Mouse (Mus musculus): ENCODE measurements around the gene Mfge8.

Mfge8 gene

GRCm38 (mm10) chr7:79130385-79130784 is 18.5 kb downstream of the Mfge8 start:
- DNase-seq (ENCODE audit: extremely low spot score) = no peak

DNA sequence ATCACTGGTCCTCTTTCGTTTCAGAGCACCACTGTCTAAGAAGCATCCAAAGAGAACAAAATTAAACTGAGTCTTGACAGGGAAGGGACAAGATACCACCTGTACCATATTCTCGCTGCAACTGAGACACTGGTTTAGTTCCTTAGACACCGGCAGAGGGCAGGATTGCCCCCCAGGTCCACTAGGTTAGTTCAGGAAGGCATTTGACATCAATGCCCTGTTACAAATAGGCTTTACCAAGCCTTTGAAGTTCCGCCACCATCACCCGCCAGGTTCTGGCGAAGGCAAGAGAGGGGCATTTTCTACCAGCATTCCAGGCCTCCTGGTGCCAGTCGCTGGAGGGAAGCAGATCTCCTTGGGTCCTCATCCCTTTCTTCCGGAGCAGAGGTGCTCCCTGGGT is 19.0 kb downstream of the Mfge8 start:
- peak; percentile 42 for DNase-seq (ENCODE audit: extremely low spot score)

- DNase-seq (ENCODE audit: extremely low spot score) = no peak
Measured at GRCm38 (mm10) chr7:79123465-79123864, 25.4 kb downstream of the Mfge8 start.

GRCm38 (mm10) chr7:79113848-79114247 is 35.0 kb downstream of the Mfge8 start:
- no peak for DNase-seq (ENCODE audit: extremely low spot score)

DNA sequence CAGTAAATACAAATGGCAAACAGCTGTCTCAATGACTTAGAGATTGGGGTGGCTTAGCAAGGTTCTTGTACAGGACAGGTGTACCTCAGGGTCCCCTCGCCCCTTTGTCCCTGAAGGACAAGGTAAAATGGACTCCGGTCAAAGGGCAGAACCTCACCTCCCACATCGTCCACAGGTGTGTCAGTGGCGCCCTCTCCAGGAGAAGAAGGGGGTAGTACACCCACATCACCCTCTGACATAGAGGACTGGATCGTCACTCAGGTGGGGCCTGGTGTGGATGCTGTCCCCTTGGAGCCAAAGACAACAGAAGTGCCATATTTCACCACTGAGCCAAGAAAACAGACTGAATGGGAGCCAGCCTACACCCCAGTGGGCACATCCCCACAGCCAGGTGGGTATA is 52.4 kb downstream of the Mfge8 start:
- no peak for DNase-seq (ENCODE audit: extremely low spot score)

DNA sequence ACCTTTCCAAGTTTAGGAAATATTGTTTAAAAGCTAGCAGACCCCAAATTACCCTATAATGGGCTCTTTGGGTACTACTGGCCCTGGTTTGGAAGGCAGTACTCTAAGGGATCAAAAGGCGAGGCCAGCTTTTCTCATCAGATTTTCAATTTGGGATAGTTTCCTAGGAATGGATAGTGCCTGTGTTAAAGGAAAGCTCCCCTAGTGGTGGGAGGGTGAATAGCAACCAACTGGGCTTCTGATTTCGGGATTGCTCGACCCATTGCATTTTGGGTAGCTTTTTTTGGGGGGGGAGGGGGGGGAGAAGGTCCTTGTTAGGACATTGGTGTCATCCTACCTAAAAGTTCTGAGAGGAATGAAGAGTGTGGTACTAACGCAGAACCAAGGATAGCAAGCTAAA is 59.7 kb downstream of the Mfge8 start:
- no peak for DNase-seq (ENCODE audit: extremely low spot score)

All from embryo, embryonic 9.5 days (tissue).